Mouse (Mus musculus) G1E (cell line): Measurements from ENCODE around the gene Cdsn. TPM values are rescaled to one million over a fixed set of nuclear protein-coding genes. Genes with fewer than 3 reads are reported as not detected.

ENCODE experiments used
- ATAC-seq: 2 replicates; pipeline ENCODE4 v1.8.0; 2016; ENCODE audit warnings: mild to moderate bottlenecking; ENCODE audit not compliant: insufficient number of reproducible peaks, poor library complexity, low FRiP score, severe bottlenecking; ENCODE audit errors: extremely low read depth
- DNase-seq: peaks from one replicate; pipeline ENCODE4 v3.0.0; 2012; ENCODE audit warnings: low spot score
- H3K27me3 ChIP-seq: 2 replicates; pipeline ENCODE4 v1.6.1; 2012; ENCODE audit warnings: mild to moderate bottlenecking, low read length, inconsistent platforms; ENCODE audit not compliant: insufficient read depth
- H3K36me3 ChIP-seq: replicated peaks from 2 replicates; pipeline ENCODE3; 2012; ENCODE audit warnings: mild to moderate bottlenecking, inconsistent platforms
- H3K4me1 ChIP-seq: 2 replicates; pipeline ENCODE4 v1.6.1; 2012; ENCODE audit warnings: low read depth, low read length, inconsistent platforms, mixed read lengths; ENCODE audit not compliant: insufficient read depth
- H3K4me3 ChIP-seq: 2 replicates; pipeline ENCODE4 v1.5.1; 2012; ENCODE audit warnings: low read depth, mild to moderate bottlenecking, inconsistent platforms, low read length, moderate library complexity, mixed read lengths
- H3K9me3 ChIP-seq: replicated peaks from 2 replicates; pipeline ENCODE4 v1.6.1; 2012; ENCODE audit warnings: inconsistent platforms
- CTCF ChIP-seq: IDR thresholded peaks from 2 replicates; pipeline ENCODE4 v1.5.1; 2012; ENCODE audit warnings: low read depth, low read length, inconsistent platforms, mixed read lengths
- GATA1 ChIP-seq: IDR thresholded peaks from 2 replicates; pipeline ENCODE4 v1.6.1; 2012; ENCODE audit warnings: borderline replicate concordance, low read length, inconsistent platforms, mixed read lengths
- GATA2 ChIP-seq: IDR thresholded peaks from 2 replicates; pipeline ENCODE4 v1.6.1; 2012; ENCODE audit warnings: low read depth, low read length, inconsistent platforms, borderline replicate concordance
- POLR2AphosphoS5 ChIP-seq: IDR thresholded peaks from 2 replicates; pipeline ENCODE4 v1.6.1; 2012; ENCODE audit warnings: low read depth, low read length, inconsistent platforms; ENCODE audit not compliant: insufficient replicate concordance
- TAL1 ChIP-seq: conservative IDR thresholded peaks from 2 replicates; pipeline ENCODE4 v1.6.1; 2012; ENCODE audit warnings: low read depth, low read length, inconsistent platforms, mixed read lengths
- polyA plus RNA-seq: library from polyadenylated mRNA; stranded (reverse); fragments of >175 nt; gene quantifications from 2 replicates; pipeline ENCODE4 v1.2.3, GENCODE M21; 2012
- total RNA-seq, 2 experiments: library from RNA; stranded (forward) in 1 of 2; stranded (reverse) in 1 of 2; fragments of 200-1000 nt in 1 of 2; fragments of >200 nt in 1 of 2; fragmentation: Nextera tagmentation in 1 of 2; gene quantifications; 2 replicates each; pipeline ENCODE4 v1.2.3; 2014 to 2017

Gene Cdsn
- total and polyA plus RNA-seq, 3 experiments, result not detected

GRCm38 (mm10) chr17:35601249-35601648 is 49.3 kb downstream of the Cdsn start, which contains the start of gene Sfta2:
Gene Sfta2, plus strand, starts transcription at chr17:35601549.
- Histone ChIP-seq H3K9me3 (peaks cover 3% of the 10 kb centered on the region; the same call in 1 of the 2 replicates), H3K4me1 (no peaks in the 10 kb centered on the region), H3K27me3 (peaks cover 3% of the 10 kb centered on the region; the same call in 1 of the 2 replicates), H3K4me3 (no peak within 1 kb of the TSS), H3K36me3 (no peaks in the 10 kb centered on the region)
- DNase-seq (no peak), ATAC-seq (no peak)
- TF ChIP-seq GATA2, result no peak
- no peak for TF ChIP-seq CTCF
- TF ChIP-seq TAL1, result no peak
- TF ChIP-seq POLR2AphosphoS5, result no peak
- TF ChIP-seq GATA1, result no peak

DNA sequence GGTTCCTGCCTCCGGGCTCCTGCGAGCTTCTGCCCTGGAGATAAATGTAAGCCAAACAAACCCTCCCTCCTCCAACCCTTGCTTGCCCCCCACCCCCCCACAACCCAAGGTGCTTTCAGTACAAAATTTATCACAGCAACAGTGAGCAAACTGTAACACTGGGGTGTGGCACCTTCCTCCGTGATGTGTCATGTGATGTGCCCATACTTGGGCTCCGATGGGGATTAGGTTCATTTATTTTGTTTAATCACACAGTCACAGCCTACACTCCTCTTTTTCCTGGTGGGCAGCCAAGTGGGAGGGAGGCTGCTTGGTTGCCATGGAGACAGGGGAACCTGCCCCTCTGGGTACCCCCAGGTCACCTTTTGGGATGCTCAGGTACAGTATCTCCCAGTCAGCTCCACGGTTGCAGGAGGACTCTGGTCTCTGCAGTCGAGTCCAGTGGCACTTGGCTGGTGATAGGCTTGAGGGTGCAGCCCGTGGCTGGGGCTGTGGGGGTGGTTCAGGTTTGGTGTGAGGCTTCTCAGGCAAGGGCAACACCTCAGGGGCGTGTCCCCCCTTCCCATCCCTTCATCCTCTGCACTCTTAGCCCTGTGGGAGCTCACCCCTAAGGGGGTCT is 49.9 kb downstream of the Cdsn start:
- ATAC-seq (no peak), DNase-seq (no peak)
- H3K36me3 ChIP-seq, result no peaks in the 10 kb centered on the region
- peaks cover 3% of the 10 kb centered on the region; the same call in 1 of the 2 replicates for H3K9me3 ChIP-seq
- H3K4me1 ChIP-seq, result no peaks in the 10 kb centered on the region
- no peak overlapping the region for H3K4me3 ChIP-seq
- no peak for TF ChIP-seq GATA1
- no peak for TF ChIP-seq GATA2
- no peak for TF ChIP-seq TAL1
- TF ChIP-seq CTCF, result no peak
- TF ChIP-seq POLR2AphosphoS5, result no peak
- peaks cover 3% of the 10 kb centered on the region; the same call in 1 of the 2 replicates for H3K27me3 ChIP-seq

Other genes with a start within 250 kb of the Cdsn start
- gene H2-Q1, start 231.7 kb upstream of the Cdsn start, total RNA-seq (2014; fragmentation: Nextera tagmentation), result not detected in 2 replicates
- 0.16 TPM in 1 of 2 replicates, not detected in the other for gene H2-Q1, start 231.7 kb upstream of the Cdsn start, total RNA-seq (2017)
- gene H2-Q1, start 231.7 kb upstream of the Cdsn start, polyA plus RNA-seq, result not detected in 2 replicates
- not detected in 2 replicates for gene H2-Q2, start 209.9 kb upstream of the Cdsn start, total RNA-seq (2014; fragmentation: Nextera tagmentation)
- gene H2-Q2, start 209.9 kb upstream of the Cdsn start, total RNA-seq (2017), result not detected in 2 replicates
- gene H2-Q2, start 209.9 kb upstream of the Cdsn start, polyA plus RNA-seq, result not detected in 2 replicates
- gene H2-Q4, start 172.5 kb upstream of the Cdsn start, total RNA-seq (2014; fragmentation: Nextera tagmentation), result not detected in 2 replicates
- 0.05 and 0.17 TPM in 2 replicates for gene H2-Q4, start 172.5 kb upstream of the Cdsn start, total RNA-seq (2017)
- 0.04 TPM in 1 of 2 replicates, not detected in the other for gene H2-Q4, start 172.5 kb upstream of the Cdsn start, polyA plus RNA-seq
- gene H2-Q6, start 127.3 kb upstream of the Cdsn start, total RNA-seq (2014; fragmentation: Nextera tagmentation), result not detected in 2 replicates
- gene H2-Q6, start 127.3 kb upstream of the Cdsn start, total RNA-seq (2017), result 0.12 and 0.33 TPM in 2 replicates
- 0.07 TPM in 1 of 2 replicates, not detected in the other for gene H2-Q6, start 127.3 kb upstream of the Cdsn start, polyA plus RNA-seq
- gene H2-Q7, start 113.0 kb upstream of the Cdsn start, total RNA-seq (2014; fragmentation: Nextera tagmentation), result not detected in 2 replicates
- 0.23 and 0.38 TPM in 2 replicates for gene H2-Q7, start 113.0 kb upstream of the Cdsn start, total RNA-seq (2017)
- 0.05 TPM in 1 of 2 replicates, not detected in the other for gene H2-Q7, start 113.0 kb upstream of the Cdsn start, polyA plus RNA-seq
- not detected in 2 replicates for gene H2-Q10, start 82.0 kb upstream of the Cdsn start, total RNA-seq (2014; fragmentation: Nextera tagmentation)
- gene H2-Q10, start 82.0 kb upstream of the Cdsn start, total RNA-seq (2017), result 0.05 and 0.06 TPM in 2 replicates
- not detected in 2 replicates for gene H2-Q10, start 82.0 kb upstream of the Cdsn start, polyA plus RNA-seq
- gene Pou5f1, start 46.1 kb upstream of the Cdsn start, total RNA-seq (2014; fragmentation: Nextera tagmentation), result not detected in 2 replicates
- gene Pou5f1, start 46.1 kb upstream of the Cdsn start, total RNA-seq (2017), result 0.11 TPM in 1 of 2 replicates, not detected in the other
- not detected in 2 replicates for gene Pou5f1, start 46.1 kb upstream of the Cdsn start, polyA plus RNA-seq
- gene Tcf19, start 35.3 kb upstream of the Cdsn start, total RNA-seq (2014; fragmentation: Nextera tagmentation), result 67.4 and 74.5 TPM in 2 replicates
- 29.8 and 37.2 TPM in 2 replicates for gene Tcf19, start 35.3 kb upstream of the Cdsn start, total RNA-seq (2017)
- gene Tcf19, start 35.3 kb upstream of the Cdsn start, polyA plus RNA-seq, result 62.1 and 63.4 TPM in 2 replicates
- 13.3 and 14.1 TPM in 2 replicates for gene Cchcr1, start 35.0 kb upstream of the Cdsn start, total RNA-seq (2014; fragmentation: Nextera tagmentation)
- 12.3 and 12.5 TPM in 2 replicates for gene Cchcr1, start 35.0 kb upstream of the Cdsn start, total RNA-seq (2017)
- gene Cchcr1, start 35.0 kb upstream of the Cdsn start, polyA plus RNA-seq, result 18.7 and 19.3 TPM in 2 replicates
- not detected in 2 replicates for gene Psors1c2, start 18.9 kb upstream of the Cdsn start, total RNA-seq (2014; fragmentation: Nextera tagmentation)
- gene Psors1c2, start 18.9 kb upstream of the Cdsn start, total RNA-seq (2017), result 0.22 TPM in 1 of 2 replicates, not detected in the other
- 1.1 TPM in 2 replicates for gene Psors1c2, start 18.9 kb upstream of the Cdsn start, polyA plus RNA-seq
- gene 2300002M23Rik, start 15.3 kb downstream of the Cdsn start, total RNA-seq (2014; fragmentation: Nextera tagmentation), result not detected in 2 replicates
- gene 2300002M23Rik, start 15.3 kb downstream of the Cdsn start, total RNA-seq (2017), result 0.27 TPM in 1 of 2 replicates, not detected in the other
- gene 2300002M23Rik, start 15.3 kb downstream of the Cdsn start, polyA plus RNA-seq, result not detected in 2 replicates
- not detected in 2 replicates for gene Sfta2, start 49.4 kb downstream of the Cdsn start, total RNA-seq (2014; fragmentation: Nextera tagmentation)
- not detected in 2 replicates for gene Sfta2, start 49.4 kb downstream of the Cdsn start, total RNA-seq (2017)
- gene Sfta2, start 49.4 kb downstream of the Cdsn start, polyA plus RNA-seq, result not detected in 2 replicates
- gene Gm9573, start 74.5 kb downstream of the Cdsn start, total RNA-seq (2014; fragmentation: Nextera tagmentation), result not detected in 2 replicates
- gene Gm9573, start 74.5 kb downstream of the Cdsn start, total RNA-seq (2017), result 0.11 TPM in 1 of 2 replicates, not detected in the other
- gene Gm9573, start 74.5 kb downstream of the Cdsn start, polyA plus RNA-seq, result not detected in 2 replicates
- not detected in 2 replicates for gene Mucl3, start 91.6 kb downstream of the Cdsn start, total RNA-seq (2014; fragmentation: Nextera tagmentation)
- 0.06 and 0.16 TPM in 2 replicates for gene Mucl3, start 91.6 kb downstream of the Cdsn start, total RNA-seq (2017)
- gene Mucl3, start 91.6 kb downstream of the Cdsn start, polyA plus RNA-seq, result not detected in 2 replicates
- gene Vars2, start 115.5 kb downstream of the Cdsn start, total RNA-seq (2014; fragmentation: Nextera tagmentation), result 23.8 and 24.6 TPM in 2 replicates
- 10.8 and 11.0 TPM in 2 replicates for gene Vars2, start 115.5 kb downstream of the Cdsn start, total RNA-seq (2017)
- 93.9 and 135 TPM in 2 replicates for gene Vars2, start 115.5 kb downstream of the Cdsn start, polyA plus RNA-seq
- 33.4 and 45.3 TPM in 2 replicates for gene Gtf2h4, start 121.6 kb downstream of the Cdsn start, total RNA-seq (2014; fragmentation: Nextera tagmentation)
- gene Gtf2h4, start 121.6 kb downstream of the Cdsn start, total RNA-seq (2017), result 22.7 and 29.5 TPM in 2 replicates
- 26.4 and 27.1 TPM in 2 replicates for gene Gtf2h4, start 121.6 kb downstream of the Cdsn start, polyA plus RNA-seq
- gene Ddr1, start 152.5 kb downstream of the Cdsn start, total RNA-seq (2014; fragmentation: Nextera tagmentation), result not detected in 2 replicates
- gene Ddr1, start 152.5 kb downstream of the Cdsn start, total RNA-seq (2017), result 0.06 TPM in 1 of 2 replicates, not detected in the other
- 0.04 and 0.06 TPM in 2 replicates for gene Ddr1, start 152.5 kb downstream of the Cdsn start, polyA plus RNA-seq